Mouse (Mus musculus): Measurements from ENCODE around the gene Rec114. TPM values are rescaled to one million over a fixed set of nuclear protein-coding genes. Genes with fewer than 3 reads are reported as not detected.
A peak's percentile ranks its signal among the peaks of the same experiment; 100 is the strongest.

The Rec114 gene
- polyA plus RNA-seq, 1 experiment from 2014 or later: 0.79 TPM

DNA sequence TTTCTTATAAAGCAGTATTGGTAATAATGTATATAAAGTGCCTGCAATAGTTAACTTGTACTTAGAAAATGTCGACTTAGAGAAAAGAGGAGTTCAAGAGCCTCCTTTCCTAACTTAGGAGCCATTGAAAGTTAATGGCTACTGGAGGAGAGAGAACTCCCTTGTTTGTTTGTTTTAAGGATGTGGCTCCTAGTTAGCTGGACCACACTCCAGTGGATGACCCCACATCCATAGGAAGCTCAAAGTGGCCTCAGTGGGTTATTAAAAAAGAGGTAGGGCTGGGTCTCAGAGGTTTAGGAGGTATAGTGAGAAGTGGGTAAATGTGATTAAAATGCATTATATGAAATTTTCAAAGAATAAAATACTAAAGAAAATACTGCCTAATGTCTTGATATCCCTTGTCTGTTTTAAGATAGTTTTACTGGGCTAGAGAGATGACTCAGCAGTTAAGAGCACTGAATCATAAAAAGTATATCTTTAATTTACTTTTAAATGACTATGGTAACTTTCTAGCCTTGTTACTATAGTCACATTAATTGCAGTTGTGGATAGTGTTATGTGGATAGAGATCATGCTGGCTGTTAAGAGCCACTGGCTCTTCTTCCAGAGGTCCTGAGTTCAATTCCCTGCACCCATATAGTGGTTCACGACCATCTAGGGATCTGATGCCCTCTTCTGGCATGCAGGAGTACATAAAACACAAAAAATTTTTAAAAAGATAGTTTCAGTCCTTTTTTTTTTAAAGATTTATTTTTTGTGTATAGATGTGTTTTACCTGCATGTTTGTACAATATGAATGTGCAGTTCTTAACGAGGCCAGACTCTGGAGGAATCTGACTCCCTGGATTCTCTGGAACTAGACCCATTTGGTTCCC is 128.5 kb downstream of the Rec114 start:
- H3K4me1 ChIP-seq (replicated peaks; ENCODE audit: control insufficient read depth, insufficient read depth): no peaks in the 10 kb centered on the region
- H3K9ac ChIP-seq (ENCODE audit: low read length): no peak overlapping the region
- no peaks in the 10 kb centered on the region for H3K9me3 ChIP-seq (ENCODE audit: control insufficient read depth, low read length)
- no peak overlapping the region for H3K27ac ChIP-seq (replicated peaks)
- ATAC-seq (ENCODE audit: low FRiP score, low TSS enrichment): no peak
- H3K4me2 ChIP-seq (replicated peaks; ENCODE audit: low read depth): no peak overlapping the region
- H3K27me3 ChIP-seq (ENCODE audit: control insufficient read depth, insufficient read depth, low read length): no peaks in the 10 kb centered on the region
- H3K36me3 ChIP-seq (ENCODE audit: control insufficient read depth, insufficient read depth, low read length): no peaks in the 10 kb centered on the region
- WGBS: 74% methylated on average over 3 of the region's 3 CpGs
- no peak for DNase-seq (ENCODE audit: low spot score)
- TF ChIP-seq CTCF (IDR thresholded peaks at IDR 0.05; ENCODE audit: low read depth) (peak; percentile 36), EP300 (optimal IDR thresholded peaks at IDR 0.05) (no peak)
- H3K4me3 ChIP-seq (ENCODE audit: low read depth, low read length): no peak overlapping the region

GRCm38 (mm10) chr9:58613790-58614189 is 130.0 kb downstream of the Rec114 start:
- WGBS: 83% methylated on average over 1 of the region's 1 CpGs
- TF ChIP-seq EP300 (optimal IDR thresholded peaks at IDR 0.05) (no peak), CTCF (IDR thresholded peaks at IDR 0.05; ENCODE audit: low read depth) (no peak)
- Histone ChIP-seq H3K36me3 (ENCODE audit: control insufficient read depth, insufficient read depth, low read length) (no peaks in the 10 kb centered on the region), H3K27me3 (ENCODE audit: control insufficient read depth, insufficient read depth, low read length) (no peaks in the 10 kb centered on the region), H3K4me2 (replicated peaks; ENCODE audit: low read depth) (no peak overlapping the region), H3K9ac (ENCODE audit: low read length) (no peak overlapping the region), H3K4me1 (replicated peaks; ENCODE audit: control insufficient read depth, insufficient read depth) (no peaks in the 10 kb centered on the region), H3K27ac (replicated peaks) (no peak overlapping the region), H3K4me3 (ENCODE audit: low read depth, low read length) (no peak overlapping the region), H3K9me3 (ENCODE audit: control insufficient read depth, low read length) (no peaks in the 10 kb centered on the region)
- no peak for DNase-seq (ENCODE audit: low spot score)
- no peak for ATAC-seq (ENCODE audit: low FRiP score, low TSS enrichment)

Other genes starting within 250 kb of the Rec114 start
- gene Cd276, start 188.5 kb downstream of the Rec114 start, polyA plus RNA-seq (2015; fragmentation: Nextera tagmentation; extraction: Ambion mirVana): 11.3 and 11.4 TPM in 2 replicates
- gene Nptn, start 161.7 kb downstream of the Rec114 start, polyA plus RNA-seq (2015; fragmentation: Nextera tagmentation; extraction: Ambion mirVana): 130 and 136 TPM in 2 replicates
- gene Hcn4, start 79.4 kb upstream of the Rec114 start, polyA plus RNA-seq (2015; fragmentation: Nextera tagmentation; extraction: Ambion mirVana): 0.05 and 0.12 TPM in 2 replicates